Mouse (Mus musculus) adrenal gland, adult 18-20 months (tissue): ENCODE data around the gene Olfr891. TPM values are rescaled to one million over a fixed set of nuclear protein-coding genes. Genes with fewer than 3 reads are reported as not detected.
"Not testable (repeated sequence)": the region's sequence is repeated elsewhere in the genome, so short reads cannot be mapped to it uniquely, and the experiment has no call there.

Experiments used
- DNase-seq, 2 experiments: peaks; one replicate each; pipeline ENCODE4 v3.0.0; 2021 to 2022; ENCODE audit warnings: low spot score in 2 of 2
- long read RNA-seq, 2 experiments: library from polyadenylated mRNA; stranded (forward); transcript quantifications; one replicate each; pipeline ENCODE4 v2.0.0; 2021
- total RNA-seq, 2 experiments: library from RNA; stranded (reverse); gene quantifications; 1 replicate in 1 of 2; 2 replicates in 1 of 2; pipeline ENCODE4 v1.2.3; 2021

The Olfr891 gene
- not detected for total RNA-seq
- long read RNA-seq, experiment 1, result 0 reads
- long read RNA-seq, experiment 2, result 0 reads

GRCm38 (mm10) chr9:38180721-38181120 lies at the start of gene Olfr891:
Gene Olfr891 (minus strand): TSS chr9:38180821.
- no peak for DNase-seq

GRCm38 (mm10) chr9:38217755-38218154 lies 37.1 kb upstream of the Olfr891 start, which contains the start of gene Olfr894:
Gene Olfr894 (plus strand): TSS chr9:38218055.
- DNase-seq, result no peak

- no peak for DNase-seq
Measured at GRCm38 (mm10) chr9:38208065-38208464, 27.4 kb upstream of the Olfr891 start, which contains the start of gene Olfr893. Gene Olfr893 (plus strand): TSS chr9:38208365.

GRCm38 (mm10) chr9:38168341-38168740 lies 12.3 kb downstream of the Olfr891 start:
- DNase-seq, result not testable (repeated sequence)

GRCm38 (mm10) chr9:38142217-38142616 lies 38.4 kb downstream of the Olfr891 start, which contains the start of gene Olfr890:
Gene Olfr890 (plus strand): TSS chr9:38142517.
- DNase-seq, result no peak

Other genes with a start within 250 kb of the Olfr891 start
- not detected for gene Olfr881, start 189.0 kb downstream of the Olfr891 start, total RNA-seq
- gene Olfr883, start 155.0 kb downstream of the Olfr891 start, total RNA-seq, result not detected
- not detected for gene Olfr884, start 134.3 kb downstream of the Olfr891 start, total RNA-seq
- gene Olfr885, start 119.5 kb downstream of the Olfr891 start, total RNA-seq, result not detected
- not detected for gene Olfr887, start 96.7 kb downstream of the Olfr891 start, total RNA-seq
- gene Olfr888, start 72.7 kb downstream of the Olfr891 start, total RNA-seq, result not detected
- under 1 TPM; 0.10 to 0.35 TPM for gene Olfr889, start 65.6 kb downstream of the Olfr891 start, total RNA-seq
- gene Olfr890, start 38.3 kb downstream of the Olfr891 start, total RNA-seq, result not detected
- not detected for gene Olfr893, start 27.5 kb upstream of the Olfr891 start, total RNA-seq
- not detected for gene Olfr894, start 37.2 kb upstream of the Olfr891 start, total RNA-seq
- not detected for gene Olfr143, start 72.0 kb upstream of the Olfr891 start, total RNA-seq
- not detected for gene Olfr895, start 87.0 kb upstream of the Olfr891 start, total RNA-seq
- gene Olfr896-ps1, start 110.3 kb upstream of the Olfr891 start, total RNA-seq, result not detected
- gene Olfr25, start 148.2 kb upstream of the Olfr891 start, total RNA-seq, result not detected
- not detected for gene Olfr898, start 167.6 kb upstream of the Olfr891 start, total RNA-seq
- gene Olfr250, start 186.1 kb upstream of the Olfr891 start, total RNA-seq, result not detected
- not detected for gene Olfr251, start 196.3 kb upstream of the Olfr891 start, total RNA-seq
- gene Olfr147, start 220.9 kb upstream of the Olfr891 start, total RNA-seq, result not detected
- gene Olfr901, start 248.6 kb upstream of the Olfr891 start, total RNA-seq, result not detected